In genomic region chr5:124879801-124880200, GRCm38 (mm10) we compare ENCODE assay signal across 25 mouse cellular contexts. TPM values are rescaled to one million over a fixed set of nuclear protein-coding genes. Genes with fewer than 3 reads are reported as not detected.
DNase-seq lines count a peak whose midpoint lies in the region; ATAC-seq and TF ChIP-seq lines count a peak whose summit lies in the region.
"Had no signal": no experiment of that assay in that cellular context is flagged by ENCODE, and none has a peak within 500 bp of the region (broad histone marks: within the 10 kb centered on the region; RNA-seq: fewer than 3 reads in every experiment).

No protein-coding gene starts in this region.

- WGBS in cerebellum, adult 2 months = 9% methylated on average over 6 of the region's 6 CpGs

- TF ChIP-seq POLR2A in cerebellum, adult 2 months (IDR thresholded peaks at IDR 0.05; ENCODE audit: borderline replicate concordance, insufficient read depth, low read length) = no peak
- TF ChIP-seq POLR2A in myocyte (IDR thresholded peaks at IDR 0.05; ENCODE audit: insufficient read length, low read depth) = no peak

- H3K4me2 ChIP-seq in myocyte (ENCODE audit: low read depth) = peak overlapping the region; percentile 55
- H3K4me2 ChIP-seq: forebrain, embryonic 13.5 days; heart, embryonic 13.5 days; hindbrain, embryonic 14.5 days had no signal

- in situ Hi-C loops in Patski (cut with MboI; ENCODE audit: low pct_unique_long_range_greater_than_20kb) = no loop called here

- POLR2A ChIA-PET in Patski (lab: Charles Lee) = no interaction called here

- ATAC-seq in Patski = peak; percentile 11
- ATAC-seq: activated CD4-positive, CD25-positive, alpha-beta regulatory T cell, adult 4 months; CD4-positive, CD25-positive, alpha-beta regulatory T cell, adult 4 months; forebrain, embryonic 13.5 days; forebrain, embryonic 16.5 days; hindbrain, postnatal 0 days; inflammation-experienced regulatory T-cells, adult 6 months; intestine, embryonic 16.5 days had no signal

- H3K4me3 ChIP-seq in cerebellum, adult 2 months (replicated peaks; ENCODE audit: insufficient read depth, low read depth, low read length) = no peak overlapping the region
- no peak overlapping the region for H3K4me3 ChIP-seq in myocyte
- H3K4me3 ChIP-seq: forebrain, embryonic 10.5 days; forebrain, embryonic 13.5 days; heart, adult 2 months; heart, embryonic 10.5 days; heart, embryonic 13.5 days had no signal

- peak; percentile 42 to 65 for DNase-seq in cerebellum, adult 2 months
- no peak for DNase-seq in cerebellum, adult 8-10 months
- DNase-seq in Patski (ENCODE audit: low read depth, low spot score) = no peak
- DNase-seq in brain, adult 2 months (ENCODE audit: low read depth, low spot score) = peak; percentile 68
- no peak for DNase-seq in ovary, adult 18-20 months (ENCODE audit: low spot score)
- DNase-seq: adrenal gland, adult 8-10 months; adrenal gland, postnatal 25 days; gastrocnemius, postnatal 10 days; gastrocnemius, postnatal 36 days; heart, adult 2 months; heart, postnatal 14 days; heart, postnatal 4 days; kidney, adult 18-20 months had no signal

- H3K27me3 ChIP-seq in cerebellum, adult 2 months (ENCODE audit: control insufficient read depth, insufficient read depth, low read length) = no peaks in the 10 kb centered on the region
- H3K27me3 ChIP-seq in Patski = no peaks in the 10 kb centered on the region
- no peaks in the 10 kb centered on the region for H3K27me3 ChIP-seq in myocyte (ENCODE audit: control insufficient read depth, insufficient read depth, insufficient read length)
- H3K27me3 ChIP-seq: forebrain, embryonic 13.5 days; heart, embryonic 13.5 days had no signal

- no peak overlapping the region for H3K27ac ChIP-seq in cerebellum, adult 2 months (ENCODE audit: insufficient read depth, low read length)
- H3K27ac ChIP-seq: forebrain, embryonic 10.5 days; forebrain, embryonic 13.5 days; heart, adult 2 months; heart, embryonic 10.5 days; heart, embryonic 13.5 days; hindbrain, embryonic 14.5 days; hindbrain, postnatal 0 days had no signal

- no peaks in the 10 kb centered on the region for H3K36me3 ChIP-seq in myocyte (ENCODE audit: control insufficient read depth, insufficient read depth)

- TF ChIP-seq CTCF in cerebellum, adult 2 months (IDR thresholded peaks at IDR 0.05; ENCODE audit: borderline replicate concordance, insufficient read depth, low read depth, low read length) = no peak
- TF ChIP-seq CTCF in Patski (IDR thresholded peaks at IDR 0.05) = no peak

- H3K4me1 ChIP-seq in cerebellum, adult 2 months (ENCODE audit: control insufficient read depth, insufficient read depth, low read length) = peaks cover 40% of the 10 kb centered on the region
- H3K4me1 ChIP-seq: forebrain, embryonic 13.5 days; heart, embryonic 10.5 days had no signal

- H3ac ChIP-seq in myocyte (ENCODE audit: control insufficient read depth, insufficient read length) = no peak overlapping the region

- peaks cover 36% of the 10 kb centered on the region for H3K79me2 ChIP-seq in myocyte (ENCODE audit: control insufficient read depth, insufficient read depth)

- CTCF ChIA-PET in Patski (lab: Charles Lee) = interaction anchor here (0.9 kb wide), 1 partner anchor 20 kb away, joined by 3 read pairs; no protein-coding TSS in a partner anchor

TF ChIP-seq in myocyte, 11 proteins besides CTCF, POLR2A, EP300 and RAD21:
- TF ChIP-seq MAX (IDR thresholded peaks at IDR 0.05; ENCODE audit: low read depth) (no peak), E2F4 (IDR thresholded peaks at IDR 0.05; ENCODE audit: insufficient read depth) (no peak), MYOG (IDR thresholded peaks at IDR 0.05; ENCODE audit: control insufficient read depth in 1 of 3, insufficient read depth in 1 of 3, insufficient read length in 2 of 3, low read depth in 2 of 3) (no peak), MYOD1 (IDR thresholded peaks at IDR 0.05; ENCODE audit: control insufficient read depth in 1 of 3, insufficient read length in 2 of 3, low read depth in 2 of 3) (peak in 1 of 3 experiments; percentile 39)

RNA-seq across cellular contexts. Expression of gene Zfp664, which starts 17.3 kb away (rescaled TPM):
- polyA plus RNA-seq in cerebellum, adult 2 months (2012; rRNA removed) = 67.2 and 72.9 TPM in 2 replicates
- 121 TPM for polyA plus RNA-seq in Patski (2021)
- polyA plus RNA-seq in myocyte (2012; fragmentation: generic; extraction: Trizol) = 19.6 TPM

RNA-seq across cellular contexts. Expression of gene Ccdc92, which starts 17.6 kb away (rescaled TPM):
- polyA plus RNA-seq in cerebellum, adult 2 months (2012; rRNA removed) = 183 and 200 TPM in 2 replicates
- polyA plus RNA-seq in Patski (2021) = 26.5 TPM
- 6.2 TPM for polyA plus RNA-seq in myocyte (2012; fragmentation: generic; extraction: Trizol)

Comparison
In these comparisons a context has a peak if more than half of its experiments do, and no peak if none do; other contexts are left out.
1. DNase-seq: peak in cerebellum, adult 2 months (2 of 2) and brain, adult 2 months (single experiment); none in cerebellum, adult 8-10 months (single experiment), Patski (single experiment) and ovary, adult 18-20 months (single experiment).